Mouse (Mus musculus) adrenal gland, postnatal 36 days (tissue): ENCODE data around the gene Tbx3. TPM values are rescaled to one million over a fixed set of nuclear protein-coding genes. Genes with fewer than 3 reads are reported as not detected.

Experiments
- DNase-seq, 2 experiments: peaks; one replicate each; pipeline ENCODE4 v3.0.0; 2021; ENCODE audit warnings: mixed read lengths in 1 of 2
- total RNA-seq, 2 experiments: library from RNA; stranded (reverse); gene quantifications; 2 replicates each; pipeline ENCODE4 v1.2.3; 2021

The Tbx3 gene
- total RNA-seq, 2 experiments from 2014 or later: 268 to 342 TPM

GRCm38 (mm10) chr5:119661474-119661873 is 9.0 kb upstream of the Tbx3 start:
- DNase-seq: no peak

GRCm38 (mm10) chr5:119662326-119662725 is 8.1 kb upstream of the Tbx3 start:
- DNase-seq: no peak

DNA sequence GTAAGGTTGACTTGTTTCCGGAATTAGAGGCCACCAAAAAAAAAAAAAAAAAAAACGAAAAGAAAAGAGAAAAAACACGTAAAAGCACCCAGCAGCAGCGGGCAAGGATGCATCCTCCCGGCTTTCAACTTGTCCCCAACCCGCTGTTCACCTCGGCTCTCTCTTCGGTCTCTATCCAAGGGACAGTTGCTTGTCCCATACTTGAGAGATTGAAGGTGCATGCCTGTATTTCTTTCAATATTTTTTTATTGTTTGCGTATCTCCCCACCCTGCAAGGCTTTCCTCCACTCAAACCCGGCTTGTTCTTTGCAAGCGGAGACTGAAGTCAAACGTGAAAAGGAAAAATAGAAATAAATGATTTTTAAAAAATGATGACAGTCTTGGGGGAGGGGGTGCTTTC is 7.7 kb upstream of the Tbx3 start:
- no peak for DNase-seq

DNA sequence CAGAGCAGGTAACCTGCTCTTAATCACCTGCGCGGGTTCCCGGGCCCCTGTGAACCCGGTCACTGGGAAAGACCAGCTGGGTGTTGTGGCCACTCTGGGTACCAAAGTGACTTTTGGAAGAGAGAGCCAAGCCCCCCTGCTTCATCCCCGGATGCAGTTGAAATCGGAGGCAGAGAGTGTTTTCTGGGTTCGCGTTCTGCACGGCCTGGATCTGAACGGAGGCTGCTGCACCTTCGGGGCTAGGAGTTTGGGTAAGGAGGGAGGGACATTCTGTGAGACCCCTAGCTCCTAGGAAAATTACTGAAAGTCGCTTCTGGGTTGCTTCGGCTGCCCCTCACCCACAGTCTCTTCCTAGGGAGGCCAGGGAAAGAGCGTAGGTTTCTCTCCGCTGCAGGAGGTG is 7.2 kb upstream of the Tbx3 start:
- DNase-seq: no peak

GRCm38 (mm10) chr5:119663747-119664146 is 6.7 kb upstream of the Tbx3 start:
- no peak for DNase-seq

GRCm38 (mm10) chr5:119665739-119666138 is 4.7 kb upstream of the Tbx3 start:
- no peak for DNase-seq

- DNase-seq: no peak
Measured at GRCm38 (mm10) chr5:119667356-119667940, 3.0 kb upstream of the Tbx3 start.

- no peak for DNase-seq
Measured at GRCm38 (mm10) chr5:119668191-119668912, 2.1 kb upstream of the Tbx3 start.

DNA sequence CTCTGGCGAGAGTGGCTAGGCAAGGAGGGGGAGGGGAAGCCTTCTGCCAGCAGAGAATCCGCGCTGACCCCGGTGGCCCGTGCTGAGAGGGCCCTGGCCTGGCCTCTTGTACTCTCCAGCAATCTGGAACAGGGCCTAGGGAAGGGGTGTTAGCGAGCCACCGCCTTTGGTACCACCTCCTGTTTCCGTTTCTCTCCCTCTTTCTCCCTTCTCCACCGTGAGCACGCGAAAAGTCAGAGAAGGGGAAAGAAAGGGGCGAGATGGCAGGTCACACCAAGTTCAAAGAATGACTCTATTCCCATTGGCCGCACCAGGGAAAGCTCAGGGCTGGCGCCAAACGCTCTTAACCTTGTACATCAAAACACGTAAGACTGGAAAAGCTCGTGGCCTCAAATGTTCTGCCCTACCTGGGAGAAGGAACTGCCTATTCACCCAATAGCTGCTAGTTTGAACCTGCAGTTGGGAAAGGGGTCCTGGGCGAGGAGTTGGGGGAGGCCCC is 1.5 kb upstream of the Tbx3 start:
- peak; percentile 62 to 70 for DNase-seq

GRCm38 (mm10) chr5:119669741-119670565 is 516 bp upstream of the Tbx3 start:
- peak; percentile 67 to 69 for DNase-seq

DNA sequence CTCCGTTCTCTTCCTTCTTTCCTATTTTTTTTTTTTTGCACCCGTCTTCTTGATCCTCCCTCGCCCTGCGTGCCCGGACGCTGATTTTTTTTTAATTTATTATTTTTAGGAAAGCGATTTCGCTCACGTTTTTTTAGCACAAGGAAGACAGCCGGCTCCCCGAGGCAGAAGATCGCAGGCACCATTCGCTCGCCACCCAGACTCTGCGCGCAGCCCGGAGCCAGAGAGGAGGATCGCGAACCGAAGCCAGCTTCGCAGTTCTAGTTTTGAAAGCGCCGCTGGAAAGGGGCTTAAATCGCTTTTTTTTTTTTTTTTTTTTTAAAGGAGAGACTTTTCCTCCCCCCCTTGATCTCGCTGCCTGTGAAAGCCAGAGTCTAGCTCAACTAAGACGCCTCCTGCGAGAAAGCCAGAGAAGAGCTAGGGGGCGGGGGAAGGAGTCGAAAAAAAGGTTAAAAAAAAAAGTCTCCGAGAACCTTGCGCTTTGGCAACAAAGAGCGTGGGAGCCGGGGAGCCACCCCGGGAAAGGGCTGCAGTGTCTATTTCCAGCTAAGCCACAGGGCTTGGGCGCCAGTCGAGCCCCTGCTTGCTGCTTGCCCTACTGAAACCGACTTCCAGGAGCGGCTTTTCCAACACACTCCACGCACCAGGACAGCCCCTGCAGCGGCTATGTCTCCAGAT is 794 bp downstream of the Tbx3 start:
- peak; percentile 64 to 74 for DNase-seq

- DNase-seq: no peak
Measured at GRCm38 (mm10) chr5:119671965-119672347, 1.5 kb downstream of the Tbx3 start.

- no peak for DNase-seq
Measured at GRCm38 (mm10) chr5:119672348-119672983, 2.0 kb downstream of the Tbx3 start.

GRCm38 (mm10) chr5:119672984-119673600 is 2.6 kb downstream of the Tbx3 start:
- DNase-seq: no peak

GRCm38 (mm10) chr5:119673716-119674605 is 3.5 kb downstream of the Tbx3 start:
- DNase-seq: no peak

GRCm38 (mm10) chr5:119674606-119675330 is 4.3 kb downstream of the Tbx3 start:
- DNase-seq: no peak

GRCm38 (mm10) chr5:119676245-119676644 is 5.8 kb downstream of the Tbx3 start:
- DNase-seq: no peak

GRCm38 (mm10) chr5:119678516-119678915 is 8.0 kb downstream of the Tbx3 start:
- no peak for DNase-seq

DNA sequence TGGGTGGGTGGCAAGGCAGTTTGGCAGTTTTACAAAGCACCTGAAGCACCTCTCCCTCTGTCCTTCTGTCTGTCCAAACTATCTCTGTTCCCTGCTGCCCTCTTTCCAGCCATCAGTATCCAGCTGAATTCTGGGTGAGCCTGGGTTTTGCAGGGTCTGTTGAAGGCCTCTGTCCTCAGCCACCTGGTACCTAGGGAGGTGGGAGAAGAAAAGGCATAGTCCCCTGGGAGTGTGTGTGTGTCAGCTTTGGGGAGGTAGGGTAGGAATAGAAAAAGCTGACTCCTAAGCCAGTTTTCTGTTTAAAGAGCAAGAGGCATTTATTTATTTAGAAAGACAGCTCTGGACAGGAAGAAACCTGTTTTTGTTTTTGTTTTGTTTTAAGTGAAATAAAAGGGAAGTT is 8.6 kb downstream of the Tbx3 start:
- no peak for DNase-seq
